Mouse (Mus musculus): ENCODE measurements around the gene Scgb2b15. TPM values are rescaled to one million over a fixed set of nuclear protein-coding genes. Genes with fewer than 3 reads are reported as not detected.
"Not testable (repeated sequence)": the region's sequence is repeated elsewhere in the genome, so short reads cannot be mapped to it uniquely, and the experiment has no call there.

The Scgb2b15 gene
- total RNA-seq (2021), result not detected
- long read RNA-seq, experiment 1, result 0 reads
- long read RNA-seq, experiment 2, result 0 reads

GRCm38 (mm10) chr7:32829562-32829961 is at the start of gene Scgb2b15:
Gene Scgb2b15 (minus strand): TSS chr7:32829662.
- DNase-seq (ENCODE audit: low spot score in 2 of 2), result not testable (repeated sequence)

GRCm38 (mm10) chr7:32836254-32836653 is 6.8 kb upstream of the Scgb2b15 start, which contains the start of gene Scgb1b15:
Gene Scgb1b15 (plus strand): TSS chr7:32836554.
- not testable (repeated sequence) for DNase-seq (ENCODE audit: low spot score in 2 of 2)

Other genes starting within 250 kb of the Scgb2b15 start
- gene Scgb1b15, start 6.9 kb upstream of the Scgb2b15 start, total RNA-seq (2021), result not detected
- gene Scgb2b17, start 226.9 kb upstream of the Scgb2b15 start, total RNA-seq (2021), result not detected
- not detected for gene Scgb1b17, start 233.8 kb upstream of the Scgb2b15 start, total RNA-seq (2021)